Mouse (Mus musculus) ES-E14 (cell line): ENCODE data around the gene Pvr.
"Not testable (repeated sequence)": the region's sequence is repeated elsewhere in the genome, so short reads cannot be mapped to it uniquely, and the experiment has no call there.

Source experiments
- CHD2 ChIP-seq: IDR thresholded peaks from 2 replicates; pipeline ENCODE4 v1.6.1; 2014; ENCODE audit warnings: mild to moderate bottlenecking, low read depth, low read length, inconsistent platforms
- HCFC1 ChIP-seq: IDR thresholded peaks from 2 replicates; pipeline ENCODE4 v1.6.1; 2012; ENCODE audit warnings: low read length, inconsistent platforms, borderline replicate concordance; ENCODE audit not compliant: insufficient read depth
- MAFK ChIP-seq: IDR thresholded peaks from 2 replicates; pipeline ENCODE4 v1.6.1; 2014; ENCODE audit warnings: mild to moderate bottlenecking, low read depth, low read length, inconsistent platforms; ENCODE audit not compliant: insufficient read depth
- ZC3H11A ChIP-seq: IDR thresholded peaks from 2 replicates; pipeline ENCODE4 v1.6.1; 2012; ENCODE audit warnings: low read depth, mild to moderate bottlenecking, inconsistent platforms, low read length, borderline replicate concordance
- ZNF384 ChIP-seq: IDR thresholded peaks from 2 replicates; pipeline ENCODE4 v1.6.1; 2012; ENCODE audit warnings: low read depth, low read length, inconsistent platforms

GRCm38 (mm10) chr7:19930481-19930880 lies 9.5 kb upstream of the Pvr start:
- TF ChIP-seq ZNF384, MAFK, CHD2, ZC3H11A, HCFC1: not testable (repeated sequence)
